Mouse (Mus musculus) CH12.LX (cell line): ENCODE data around the gene Nutm1. TPM values are rescaled to one million over a fixed set of nuclear protein-coding genes. Genes with fewer than 3 reads are reported as not detected.
"Not testable (repeated sequence)": the region's sequence is repeated elsewhere in the genome, so short reads cannot be mapped to it uniquely, and the experiment has no call there.

Source experiments
- DNase-seq: peaks from one replicate; pipeline ENCODE4 v3.0.0-alpha.2; 2013; ENCODE audit errors: extremely low read depth
- H3K27ac ChIP-seq: 2 replicates; pipeline ENCODE4 v1.5.1; 2012; ENCODE audit warnings: low read depth, mild to moderate bottlenecking, control low read depth, moderate library complexity; ENCODE audit not compliant: insufficient read depth
- H3K27me3 ChIP-seq: replicated peaks from 2 replicates; pipeline ENCODE3; 2012; ENCODE audit warnings: inconsistent platforms
- H3K36me3 ChIP-seq, 2 experiments: replicated peaks in 1 of 2; 2 replicates each; pipeline versions ENCODE3 to v1.6.1; 2012; ENCODE audit warnings: inconsistent platforms in 1 of 2, low read length in 1 of 2, mild to moderate bottlenecking in 1 of 2, mixed read lengths in 1 of 2, moderate library complexity in 1 of 2; ENCODE audit not compliant: control insufficient read depth in 1 of 2, insufficient read depth in 1 of 2
- H3K4me1 ChIP-seq, 2 experiments: 2 replicates each; pipeline ENCODE4 v1.6.1; 2012; ENCODE audit warnings: inconsistent platforms in 1 of 2, moderate library complexity in 1 of 2; ENCODE audit not compliant: insufficient read depth in 2 of 2, control insufficient read depth in 1 of 2
- H3K4me2 ChIP-seq: 2 replicates; pipeline ENCODE4 v1.6.1; 2012; ENCODE audit warnings: low read depth, mild to moderate bottlenecking, control low read depth; ENCODE audit not compliant: poor library complexity, insufficient read depth, severe bottlenecking
- H3K4me3 ChIP-seq, 3 experiments: fragments of 150-350 bp in 1 of 3; sonication (generic) in 1 of 3; replicated peaks in 1 of 3; 2 replicates each; pipeline versions ENCODE3 to v1.5.1; 2011 to 2012; ENCODE audit warnings: low read depth in 2 of 3, low read length in 2 of 3, mild to moderate bottlenecking in 2 of 3, moderate library complexity in 2 of 3, control low read depth in 1 of 3, improper control_type of control experiment in 1 of 3, inconsistent platforms in 1 of 3, mixed read lengths in 1 of 3; ENCODE audit not compliant: poor library complexity in 1 of 3
- H3K79me2 ChIP-seq: replicated peaks from 2 replicates; pipeline ENCODE4 v1.6.1; 2012; ENCODE audit warnings: mild to moderate bottlenecking, moderate library complexity; ENCODE audit not compliant: control insufficient read depth, poor library complexity, insufficient read depth, severe bottlenecking; ENCODE audit errors: extremely low read depth
- H3K9ac ChIP-seq: 2 replicates; pipeline ENCODE4 v1.6.1; 2012; ENCODE audit warnings: low read depth, mild to moderate bottlenecking, control low read depth, moderate library complexity; ENCODE audit not compliant: insufficient read depth
- H3K9me3 ChIP-seq: replicated peaks from 2 replicates; pipeline ENCODE3; 2012; ENCODE audit warnings: low read length, inconsistent platforms, mixed read lengths
- BHLHE40 ChIP-seq: IDR thresholded peaks from 2 replicates; pipeline ENCODE4 v1.6.1; 2011; ENCODE audit warnings: mild to moderate bottlenecking, low read depth, low read length, improper control_type of control experiment
- CHD1 ChIP-seq: IDR thresholded peaks from 2 replicates; pipeline ENCODE4 v1.6.1; 2012; ENCODE audit warnings: low read depth, low read length, improper control_type of control experiment, inconsistent platforms
- CHD2 ChIP-seq: IDR thresholded peaks from 2 replicates; pipeline ENCODE4 v1.6.1; 2011; ENCODE audit warnings: low read length, improper control_type of control experiment
- E2F4 ChIP-seq: IDR thresholded peaks from 2 replicates; pipeline ENCODE4 v1.6.1; 2011; ENCODE audit warnings: low read depth, low read length, improper control_type of control experiment; ENCODE audit not compliant: insufficient replicate concordance
- EP300 ChIP-seq: IDR thresholded peaks from 2 replicates; pipeline ENCODE4 v1.6.1; 2011; ENCODE audit warnings: low read length, improper control_type of control experiment
- HCFC1 ChIP-seq: IDR thresholded peaks from 2 replicates; pipeline ENCODE4 v1.6.1; 2012; ENCODE audit warnings: low read depth, mild to moderate bottlenecking, inconsistent platforms, low read length, improper control_type of control experiment
- IRF4 ChIP-seq: IDR thresholded peaks from 2 replicates; pipeline ENCODE4 v1.6.1; 2014; ENCODE audit warnings: low read depth, mild to moderate bottlenecking, inconsistent platforms, low read length, improper control_type of control experiment
- JUN ChIP-seq: IDR thresholded peaks from 2 replicates; pipeline ENCODE4 v1.6.1; 2011; ENCODE audit warnings: low read depth, mild to moderate bottlenecking, low read length, improper control_type of control experiment, moderate library complexity; ENCODE audit not compliant: insufficient read depth
- KAT2A ChIP-seq: IDR thresholded peaks from 2 replicates; pipeline ENCODE4 v1.6.1; 2012; ENCODE audit warnings: low read length, improper control_type of control experiment, inconsistent platforms; ENCODE audit not compliant: insufficient replicate concordance
- MAFK ChIP-seq: IDR thresholded peaks from 2 replicates; pipeline ENCODE4 v1.6.1; 2011; ENCODE audit warnings: low read length, improper control_type of control experiment; ENCODE audit not compliant: insufficient replicate concordance
- MAX ChIP-seq: IDR thresholded peaks from 2 replicates; pipeline ENCODE4 v1.6.1; 2011; ENCODE audit warnings: low read length, improper control_type of control experiment
- PAX5 ChIP-seq: IDR thresholded peaks from 2 replicates; pipeline ENCODE4 v1.6.1; 2012; ENCODE audit warnings: low read length, inconsistent platforms, mixed read lengths
- POLR2A ChIP-seq: IDR thresholded peaks from 2 replicates; pipeline ENCODE4 v1.6.1; 2011; ENCODE audit warnings: low read depth, mild to moderate bottlenecking, improper control_type of control experiment, low read length
- POLR2AphosphoS2 ChIP-seq: IDR thresholded peaks from 2 replicates; pipeline ENCODE4 v1.6.1; 2011; ENCODE audit warnings: low read depth, low read length, improper control_type of control experiment
- SIN3A ChIP-seq: IDR thresholded peaks from 2 replicates; pipeline ENCODE4 v1.6.1; 2012; ENCODE audit warnings: low read length, improper control_type of control experiment, inconsistent platforms
- TBP ChIP-seq: conservative IDR thresholded peaks from 2 replicates; pipeline ENCODE4 v1.6.1; 2011; ENCODE audit warnings: low read depth, low read length, improper control_type of control experiment
- TCF12 ChIP-seq: IDR thresholded peaks from 2 replicates; pipeline ENCODE4 v1.6.1; 2014; ENCODE audit warnings: low read depth, mild to moderate bottlenecking, inconsistent platforms, low read length, improper control_type of control experiment
- UBTF ChIP-seq: IDR thresholded peaks from 2 replicates; pipeline ENCODE4 v1.6.1; 2012; ENCODE audit warnings: low read depth, mild to moderate bottlenecking, inconsistent platforms, low read length, improper control_type of control experiment, moderate library complexity
- USF2 ChIP-seq: conservative IDR thresholded peaks from 2 replicates; pipeline ENCODE4 v1.6.1; 2011; ENCODE audit warnings: low read depth, low read length, improper control_type of control experiment
- ZKSCAN1 ChIP-seq: IDR thresholded peaks from 2 replicates; pipeline ENCODE4 v1.6.1; 2012; ENCODE audit warnings: low read depth, inconsistent platforms, low read length, improper control_type of control experiment, borderline replicate concordance
- dilution Hi-C: fragments of 300-500 bp; cut with MboI; formaldehyde crosslinking; loops from 2 replicates; pipeline ENCODE4 v1.14.3; 2020; ENCODE audit warnings: low sequenced_read_pairs; ENCODE audit not compliant: extremely low pct_unique_long_range_greater_than_20kb, extremely low pct_ligation_motif_present
- in situ Hi-C: fragments of 300-500 bp; cut with MboI; formaldehyde crosslinking; loops from 3 replicates; pipeline ENCODE4 v1.14.3; 2019; ENCODE audit warnings: low sequenced_read_pairs, low pct_ligation_motif_present, low pct_unique_long_range_greater_than_20kb, mixed read lengths
- polyA plus RNA-seq: library from polyadenylated mRNA; unstranded; fragments of >175 nt; gene quantifications from 2 replicates; pipeline ENCODE4 v1.2.1, GENCODE M21; 2012; ENCODE audit warnings: low read depth; ENCODE audit not compliant: insufficient read length
- total RNA-seq, 2 experiments: library from RNA; depleted of rRNA; stranded (reverse); fragments of 300-350 nt in 1 of 2; fragments of >200 nt in 1 of 2; gene quantifications; 2 replicates each; pipeline ENCODE4 v1.2.3; 2012 to 2014

Gene Nutm1
- total and polyA plus RNA-seq, 3 experiments = not detected

GRCm38 (mm10) chr2:112287059-112287458 is 28.0 kb upstream of the Nutm1 start:
- TF ChIP-seq BHLHE40 (no peak), POLR2AphosphoS2 (no peak), EP300 (no peak), POLR2A (no peak), E2F4 (no peak), ZKSCAN1 (no peak), IRF4 (no peak), UBTF (no peak), TCF12 (no peak), MAFK (no peak), SIN3A (no peak), TBP (no peak), USF2 (no peak), KAT2A (no peak), CHD2 (no peak), CHD1 (no peak), HCFC1 (no peak), MAX (no peak), PAX5 (no peak), JUN (no peak)
- Histone ChIP-seq H3K9me3 (no peaks in the 10 kb centered on the region), H3K36me3 (peaks cover 0 to 4% of the 10 kb centered on the region in 2 experiments), H3K9ac (no peak overlapping the region), H3K4me2 (no peak overlapping the region), H3K4me1 (no peaks in the 10 kb centered on the region), H3K4me3 (no peak overlapping the region), H3K27ac (no peak overlapping the region), H3K79me2 (no peaks in the 10 kb centered on the region), H3K27me3 (no peaks in the 10 kb centered on the region)
- dilution Hi-C loops = no loop called here
- DNase-seq = no peak
- in situ Hi-C loops = no loop called here

- H3K9ac ChIP-seq, H3K27me3 ChIP-seq, H3K9me3 ChIP-seq, in situ Hi-C loops, H3K4me1 ChIP-seq, H3K4me3 ChIP-seq, H3K36me3 ChIP-seq, H3K79me2 ChIP-seq, H3K4me2 ChIP-seq, DNase-seq, dilution Hi-C loops, H3K27ac ChIP-seq: not testable (repeated sequence)
Observed at GRCm38 (mm10) chr2:112286062-112286461, 27.0 kb upstream of the Nutm1 start.
